Mouse (Mus musculus) ES-E14 (cell line): ENCODE measurements around the gene Pla2g1b. TPM values are rescaled to one million over a fixed set of nuclear protein-coding genes. Genes with fewer than 3 reads are reported as not detected.

Source experiments
- DNase-seq: peaks from one replicate; pipeline ENCODE4 v3.0.0-alpha.2; 2013; ENCODE audit warnings: low read depth, low spot score
- H3K27ac ChIP-seq: 2 replicates; pipeline ENCODE4 v1.5.1; 2012; ENCODE audit warnings: low read depth, mild to moderate bottlenecking, low read length, moderate library complexity, mixed read lengths; ENCODE audit not compliant: poor library complexity, insufficient read depth, severe bottlenecking
- H3K36me3 ChIP-seq: 2 replicates; pipeline ENCODE4 v1.6.1; 2012; ENCODE audit warnings: mild to moderate bottlenecking, low read length, moderate library complexity, mixed read lengths; ENCODE audit not compliant: control insufficient read depth, poor library complexity, insufficient read depth, severe bottlenecking
- H3K4me1 ChIP-seq, 2 experiments: fragments of 150-350 bp in 1 of 2; sonication (generic) in 1 of 2; 2 replicates each; pipeline ENCODE4 v1.6.1; 2012; ENCODE audit warnings: low read length in 2 of 2, mild to moderate bottlenecking in 1 of 2, mixed read lengths in 1 of 2; ENCODE audit not compliant: control insufficient read depth in 2 of 2, insufficient read depth in 2 of 2, poor library complexity in 1 of 2
- H3K4me3 ChIP-seq, 2 experiments: fragments of 150-350 bp in 1 of 2; sonication (generic) in 1 of 2; 2 replicates each; pipeline ENCODE4 v1.5.1; 2012; ENCODE audit warnings: low read length in 2 of 2, low read depth in 1 of 2, mild to moderate bottlenecking in 1 of 2, mixed read lengths in 1 of 2; ENCODE audit not compliant: insufficient read depth in 1 of 2, poor library complexity in 1 of 2, severe bottlenecking in 1 of 2
- H3K9ac ChIP-seq: 2 replicates; pipeline ENCODE4 v1.6.1; 2012; ENCODE audit warnings: low read depth, mild to moderate bottlenecking, low read length, mixed read lengths; ENCODE audit not compliant: poor library complexity, insufficient read depth, severe bottlenecking
- H3K9me3 ChIP-seq: fragments of 150-350 bp; sonication (generic); 2 replicates; pipeline ENCODE4 v1.6.1; 2012; ENCODE audit warnings: low read depth, mild to moderate bottlenecking, low read length; ENCODE audit not compliant: control insufficient read depth, insufficient read depth
- CHD2 ChIP-seq: IDR thresholded peaks from 2 replicates; pipeline ENCODE4 v1.6.1; 2014; ENCODE audit warnings: mild to moderate bottlenecking, low read depth, low read length, inconsistent platforms
- HCFC1 ChIP-seq: IDR thresholded peaks from 2 replicates; pipeline ENCODE4 v1.6.1; 2012; ENCODE audit warnings: low read length, inconsistent platforms, borderline replicate concordance; ENCODE audit not compliant: insufficient read depth
- MAFK ChIP-seq: IDR thresholded peaks from 2 replicates; pipeline ENCODE4 v1.6.1; 2014; ENCODE audit warnings: mild to moderate bottlenecking, low read depth, low read length, inconsistent platforms; ENCODE audit not compliant: insufficient read depth
- ZC3H11A ChIP-seq: IDR thresholded peaks from 2 replicates; pipeline ENCODE4 v1.6.1; 2012; ENCODE audit warnings: low read depth, mild to moderate bottlenecking, inconsistent platforms, low read length, borderline replicate concordance
- ZNF384 ChIP-seq: IDR thresholded peaks from 2 replicates; pipeline ENCODE4 v1.6.1; 2012; ENCODE audit warnings: low read depth, low read length, inconsistent platforms
- in situ Hi-C, 2 experiments: fragments of 600-800 bp; cut with MboI; formaldehyde crosslinking; loops; one replicate each; pipeline ENCODE4 v1.15.1; 2025; ENCODE audit warnings: low sequenced_read_pairs in 2 of 2, inconsistent platforms in 1 of 2; ENCODE audit not compliant: unreplicated experiment in 2 of 2
- total RNA-seq: library from RNA; depleted of rRNA; stranded (reverse); fragments of 300-350 nt; gene quantifications from 2 replicates; pipeline ENCODE4 v1.2.3, GENCODE M21; 2012

Pla2g1b gene
- total RNA-seq, 1 experiment, result 31.1 TPM

GRCm38 (mm10) chr5:115474174-115474828, 8.2 kb downstream of the Pla2g1b start:
- H3K27ac ChIP-seq, result no peak overlapping the region; the same call in 1 of the 2 replicates
- in situ Hi-C loops, result no loop called here
- no peak for DNase-seq
- no peak overlapping the region; the same call in 1 of the 2 replicates for H3K9ac ChIP-seq
- H3K36me3 ChIP-seq, result peaks cover 27% of the 10 kb centered on the region
- H3K4me3 ChIP-seq, result no peak overlapping the region
- TF ChIP-seq CHD2 (no peak), MAFK (no peak), ZNF384 (no peak), ZC3H11A (no peak), HCFC1 (no peak)
- no peaks in the 10 kb centered on the region for H3K9me3 ChIP-seq
- peaks cover 0 to 8% of the 10 kb centered on the region in 2 experiments; a peak in 3 of 4 replicates for H3K4me1 ChIP-seq

GRCm38 (mm10) chr5:115475337-115476106, 9.5 kb downstream of the Pla2g1b start:
- H3K4me3 ChIP-seq, result peak overlapping the region; percentile 37 to 46
- in situ Hi-C loops, result no loop called here
- H3K27ac ChIP-seq, result peak overlapping the region; percentile 96
- no peak for TF ChIP-seq HCFC1
- TF ChIP-seq MAFK, result no peak
- no peak for TF ChIP-seq ZNF384
- no peak for TF ChIP-seq CHD2
- TF ChIP-seq ZC3H11A, result no peak
- peak overlapping the region; percentile 73; the same call in 1 of the 2 replicates for H3K9ac ChIP-seq
- peaks cover 0 to 6% of the 10 kb centered on the region in 2 experiments; a peak in 3 of 4 replicates for H3K4me1 ChIP-seq
- no peak for DNase-seq
- H3K9me3 ChIP-seq, result no peaks in the 10 kb centered on the region
- peaks cover 24% of the 10 kb centered on the region for H3K36me3 ChIP-seq

GRCm38 (mm10) chr5:115476107-115476727, 10.2 kb downstream of the Pla2g1b start:
- no peaks in the 10 kb centered on the region for H3K9me3 ChIP-seq
- H3K36me3 ChIP-seq, result peaks cover 22% of the 10 kb centered on the region
- in situ Hi-C loops, result no loop called here
- peaks cover 0 to 3% of the 10 kb centered on the region in 2 experiments; a peak in 3 of 4 replicates for H3K4me1 ChIP-seq
- TF ChIP-seq ZC3H11A, result no peak
- TF ChIP-seq ZNF384, result no peak
- DNase-seq, result peak; percentile 92
- peak overlapping the region; percentile 37 to 46 for H3K4me3 ChIP-seq
- peak overlapping the region; percentile 38; the same call in 1 of the 2 replicates for H3K9ac ChIP-seq
- H3K27ac ChIP-seq, result peak overlapping the region; percentile 94

GRCm38 (mm10) chr5:115479561-115479960, 13.5 kb downstream of the Pla2g1b start:
- H3K4me3 ChIP-seq, result peak overlapping the region; percentile 66 to 69
- DNase-seq, result no peak
- peak overlapping the region; percentile 51; the same call in 1 of the 2 replicates for H3K9ac ChIP-seq
- in situ Hi-C loops, result no loop called here
- TF ChIP-seq HCFC1 (no peak), CHD2 (no peak), ZNF384 (no peak), ZC3H11A (no peak), MAFK (no peak)
- peaks cover 0 to 4% of the 10 kb centered on the region in 2 experiments for H3K4me1 ChIP-seq
- H3K9me3 ChIP-seq, result no peaks in the 10 kb centered on the region
- H3K27ac ChIP-seq, result peak overlapping the region; percentile 79
- H3K36me3 ChIP-seq, result peaks cover 10% of the 10 kb centered on the region
